Mouse (Mus musculus): ENCODE data around the gene Gimap1. TPM values are rescaled to one million over a fixed set of nuclear protein-coding genes. Genes with fewer than 3 reads are reported as not detected.
A peak's percentile ranks its signal among the peaks of the same experiment; 100 is the strongest.

Gene Gimap1
- polyA plus RNA-seq, 1 experiment from 2014 or later, result 15.2 TPM

DNA sequence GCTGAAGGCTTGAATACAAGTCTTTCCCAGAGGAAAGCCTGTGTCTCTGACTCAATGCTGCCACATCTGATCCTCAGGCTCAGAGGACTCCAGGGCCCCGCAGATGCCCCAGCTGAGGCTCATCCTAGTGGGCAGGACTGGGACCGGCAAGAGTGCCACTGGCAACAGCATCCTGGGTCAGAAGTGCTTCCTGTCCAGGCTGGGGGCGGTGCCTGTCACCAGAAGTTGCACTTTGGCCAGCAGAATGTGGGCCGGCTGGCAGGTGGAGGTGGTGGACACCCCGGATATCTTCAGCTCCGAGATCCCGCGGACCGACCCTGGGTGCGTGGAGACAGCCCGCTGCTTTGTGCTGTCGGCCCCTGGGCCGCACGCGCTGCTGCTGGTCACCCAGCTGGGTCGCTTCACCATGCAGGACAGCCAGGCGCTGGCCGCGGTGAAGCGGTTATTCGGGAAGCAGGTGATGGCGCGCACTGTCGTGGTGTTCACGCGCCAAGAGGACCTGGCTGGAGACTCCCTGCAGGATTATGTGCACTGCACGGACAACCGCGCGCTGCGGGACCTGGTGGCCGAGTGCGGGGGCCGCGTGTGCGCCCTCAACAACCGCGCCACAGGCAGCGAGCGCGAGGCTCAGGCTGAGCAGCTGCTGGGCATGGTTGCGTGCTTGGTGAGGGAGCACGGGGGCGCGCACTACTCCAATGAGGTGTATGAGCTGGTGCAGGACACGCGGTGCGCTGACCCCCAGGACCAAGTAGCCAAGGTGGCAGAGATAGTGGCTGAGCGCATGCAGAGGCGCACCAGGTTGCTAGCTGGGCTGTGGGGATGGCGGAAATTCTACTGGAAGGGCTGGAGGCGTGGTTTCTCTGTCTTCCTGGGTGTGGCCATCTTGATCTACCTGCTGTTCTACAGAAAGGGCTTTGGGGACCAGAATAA lies 3.8 kb downstream of the Gimap1 start:
- ATAC-seq, result peak; percentile 77
- H3K9me3 ChIP-seq (ENCODE audit: control insufficient read depth), result no peaks in the 10 kb centered on the region
- H3K27me3 ChIP-seq (replicated peaks; ENCODE audit: control insufficient read depth, insufficient read depth, low read length), result no peaks in the 10 kb centered on the region
- WGBS, result 6% methylated on average over 52 of the region's 52 CpGs
- peak; percentile 45; the same call in 1 of the 2 replicates for TF ChIP-seq CTCF (IDR thresholded peaks at IDR 0.05; ENCODE audit: low read depth)
- peaks cover 12% of the 10 kb centered on the region for H3K4me1 ChIP-seq (replicated peaks; ENCODE audit: control insufficient read depth, insufficient read depth, low read length)
- peak overlapping the region; percentile 72 for H3K27ac ChIP-seq (ENCODE audit: low read depth, low read length)
- peak overlapping the region; percentile 85 for H3K4me2 ChIP-seq (replicated peaks; ENCODE audit: low read depth)
- H3K36me3 ChIP-seq (ENCODE audit: control insufficient read depth, insufficient read depth), result no peaks in the 10 kb centered on the region
- peak overlapping the region; percentile 54 for H3K9ac ChIP-seq (ENCODE audit: low read depth, low read length)
- peak overlapping the region; percentile 57 for H3K4me3 ChIP-seq (ENCODE audit: low read depth, low read length)

GRCm38 (mm10) chr6:48745490-48745889 lies 6.6 kb downstream of the Gimap1 start:
- 55% methylated on average over 2 of the region's 2 CpGs for WGBS
- H3K9ac ChIP-seq (ENCODE audit: low read depth, low read length), result no peak overlapping the region

DNA sequence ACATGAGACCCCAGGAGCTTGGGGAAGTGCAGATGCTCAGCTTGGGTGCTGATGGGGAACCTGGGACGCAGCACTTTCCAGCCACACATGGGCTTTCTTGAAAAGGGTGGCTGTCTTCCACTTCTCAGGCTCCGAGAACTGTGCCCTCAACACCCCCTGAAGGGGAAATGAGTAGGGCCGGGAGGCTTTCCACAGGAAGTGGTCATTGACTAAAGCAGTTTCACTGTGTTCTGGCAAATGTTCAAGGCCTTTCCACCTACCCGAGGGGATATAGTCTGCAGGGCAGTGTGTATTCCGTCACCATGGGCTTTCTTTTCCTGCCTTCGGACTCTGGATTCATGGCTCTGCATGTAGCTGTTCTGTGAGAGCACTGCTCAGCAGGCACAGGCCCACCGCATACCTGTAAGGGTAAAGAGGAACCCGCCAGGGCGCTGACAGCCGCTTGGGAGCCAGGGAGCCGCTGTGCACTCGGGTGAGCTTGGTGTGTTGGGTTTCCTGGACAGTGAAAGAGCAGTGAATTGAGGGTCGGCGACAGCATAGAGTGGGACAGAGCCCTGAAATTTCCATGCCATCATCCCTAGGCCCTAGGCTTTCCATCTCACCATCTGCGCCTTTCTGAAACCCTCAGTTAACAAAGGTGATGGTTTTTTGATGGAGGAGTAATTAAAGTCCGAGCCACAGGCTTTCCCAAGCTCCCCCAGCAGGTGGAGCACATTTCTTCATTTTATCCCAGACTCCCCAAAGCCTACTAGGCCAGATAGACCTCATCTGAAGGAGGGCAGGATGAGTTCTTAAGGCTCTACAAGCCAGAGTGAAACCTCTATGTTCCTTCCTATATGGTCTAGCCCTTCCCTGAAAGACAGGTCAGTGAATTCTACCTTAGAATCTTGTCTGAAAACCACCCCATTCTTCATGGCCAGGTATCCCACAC lies 7.4 kb downstream of the Gimap1 start, which contains the start of gene Gimap5:
Gene Gimap5, plus strand, starts transcription at position 239 of the 931 bp plus-strand sequence.
- Histone ChIP-seq H3K9me3 (ENCODE audit: control insufficient read depth) (no peaks in the 10 kb centered on the region), H3K4me1 (replicated peaks; ENCODE audit: control insufficient read depth, insufficient read depth, low read length) (peaks cover under 1% of the 10 kb centered on the region; the same call in 1 of the 2 replicates), H3K36me3 (ENCODE audit: control insufficient read depth, insufficient read depth) (no peaks in the 10 kb centered on the region), H3K9ac (ENCODE audit: low read depth, low read length) (no peak within 1 kb of the TSS), H3K27me3 (replicated peaks; ENCODE audit: control insufficient read depth, insufficient read depth, low read length) (no peaks in the 10 kb centered on the region), H3K4me2 (replicated peaks; ENCODE audit: low read depth) (peak within 1 kb of the TSS; percentile 9; the same call in 1 of the 2 replicates), H3K27ac (ENCODE audit: low read depth, low read length) (peak within 1 kb of the TSS; percentile 62; the same call in 1 of the 2 replicates), H3K4me3 (ENCODE audit: low read depth, low read length) (no peak within 1 kb of the TSS)
- ATAC-seq, result no peak
- TF ChIP-seq CTCF (IDR thresholded peaks at IDR 0.05; ENCODE audit: low read depth), result peak; percentile 74
- WGBS, result 47% methylated on average over 16 of the region's 16 CpGs

More at GRCm38 (mm10) chr6:48745490-48745889, 6.6 kb downstream of the Gimap1 start:
- H3K4me2 ChIP-seq (replicated peaks; ENCODE audit: low read depth), result no peak overlapping the region
- no peak for TF ChIP-seq CTCF (IDR thresholded peaks at IDR 0.05; ENCODE audit: low read depth)
- ATAC-seq, result no peak
- peak overlapping the region; percentile 62; the same call in 1 of the 2 replicates for H3K27ac ChIP-seq (ENCODE audit: low read depth, low read length)
- H3K27me3 ChIP-seq (replicated peaks; ENCODE audit: control insufficient read depth, insufficient read depth, low read length), result no peaks in the 10 kb centered on the region
- H3K9me3 ChIP-seq (ENCODE audit: control insufficient read depth), result no peaks in the 10 kb centered on the region
- H3K4me1 ChIP-seq (replicated peaks; ENCODE audit: control insufficient read depth, insufficient read depth, low read length), result peaks cover 8% of the 10 kb centered on the region
- no peak overlapping the region for H3K4me3 ChIP-seq (ENCODE audit: low read depth, low read length)
- H3K36me3 ChIP-seq (ENCODE audit: control insufficient read depth, insufficient read depth), result no peaks in the 10 kb centered on the region

DNA sequence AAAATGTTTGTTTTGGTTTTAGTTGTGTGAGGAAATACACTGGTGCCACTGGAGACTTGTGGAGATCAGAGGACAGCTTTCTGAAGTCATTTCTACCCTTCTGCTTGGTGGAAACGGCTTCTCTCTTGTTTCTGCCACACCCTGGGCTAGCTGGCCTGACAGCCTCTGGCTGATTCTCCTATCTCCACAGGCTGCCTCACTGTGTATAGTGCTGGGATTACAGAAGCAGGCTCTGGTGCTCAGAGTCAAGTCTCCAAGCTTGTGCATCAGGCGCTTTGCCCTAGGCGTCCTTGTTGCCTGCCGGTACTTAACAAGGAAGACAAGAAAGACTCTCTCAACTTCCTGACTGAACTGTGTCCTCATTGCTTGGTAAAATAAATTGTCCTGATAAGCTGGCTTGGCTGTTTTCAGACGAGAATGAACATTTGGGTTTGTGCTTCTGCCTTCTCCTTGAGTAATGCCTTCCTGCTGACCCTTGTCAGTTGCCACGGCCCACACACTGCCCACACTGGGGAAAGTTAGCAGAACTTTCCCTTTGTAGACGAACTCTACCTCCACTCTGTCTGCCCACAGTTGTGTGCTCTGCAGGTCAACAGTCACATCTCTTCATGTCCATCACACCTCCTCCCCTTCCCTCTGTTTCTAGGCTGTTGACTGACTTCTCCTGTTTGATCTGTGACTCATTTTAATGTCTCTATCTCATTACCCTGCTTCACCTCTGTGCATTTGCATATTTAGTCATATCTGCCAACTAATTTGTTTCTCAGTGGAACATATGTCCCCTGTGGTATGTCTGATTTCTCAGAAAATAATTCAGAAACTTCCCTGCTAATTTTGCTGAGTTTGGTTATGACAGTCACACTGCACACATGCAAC lies 8.5 kb downstream of the Gimap1 start:
- Histone ChIP-seq H3K4me1 (replicated peaks; ENCODE audit: control insufficient read depth, insufficient read depth, low read length) (no peaks in the 10 kb centered on the region), H3K27ac (ENCODE audit: low read depth, low read length) (peak overlapping the region; percentile 24; the same call in 1 of the 2 replicates), H3K36me3 (ENCODE audit: control insufficient read depth, insufficient read depth) (no peaks in the 10 kb centered on the region), H3K4me3 (ENCODE audit: low read depth, low read length) (no peak overlapping the region), H3K4me2 (replicated peaks; ENCODE audit: low read depth) (peak overlapping the region; percentile 9), H3K9ac (ENCODE audit: low read depth, low read length) (no peak overlapping the region), H3K9me3 (ENCODE audit: control insufficient read depth) (no peaks in the 10 kb centered on the region), H3K27me3 (replicated peaks; ENCODE audit: control insufficient read depth, insufficient read depth, low read length) (no peaks in the 10 kb centered on the region)
- no peak for ATAC-seq
- 26% methylated on average over 7 of the region's 7 CpGs for WGBS
- no peak for TF ChIP-seq CTCF (IDR thresholded peaks at IDR 0.05; ENCODE audit: low read depth)

GRCm38 (mm10) chr6:48763567-48764270 lies 24.9 kb downstream of the Gimap1 start:
- H3K4me1 ChIP-seq (replicated peaks; ENCODE audit: control insufficient read depth, insufficient read depth, low read length), result no peaks in the 10 kb centered on the region
- H3K4me2 ChIP-seq (replicated peaks; ENCODE audit: low read depth), result no peak overlapping the region
- WGBS, result 44% methylated on average over 7 of the region's 7 CpGs
- no peak overlapping the region for H3K27ac ChIP-seq (ENCODE audit: low read depth, low read length)
- no peak overlapping the region for H3K9ac ChIP-seq (ENCODE audit: low read depth, low read length)
- no peaks in the 10 kb centered on the region for H3K9me3 ChIP-seq (ENCODE audit: control insufficient read depth)
- no peaks in the 10 kb centered on the region for H3K36me3 ChIP-seq (ENCODE audit: control insufficient read depth, insufficient read depth)
- no peak overlapping the region for H3K4me3 ChIP-seq (ENCODE audit: low read depth, low read length)
- no peak for ATAC-seq
- no peak for TF ChIP-seq CTCF (IDR thresholded peaks at IDR 0.05; ENCODE audit: low read depth)
- no peaks in the 10 kb centered on the region for H3K27me3 ChIP-seq (replicated peaks; ENCODE audit: control insufficient read depth, insufficient read depth, low read length)
